Mouse (Mus musculus) MEL (cell line): ENCODE results near the gene Eif4ebp2.

Experiments
- CHD1 ChIP-seq: IDR thresholded peaks from 2 replicates; pipeline ENCODE4 v1.6.1; 2012; ENCODE audit warnings: low read depth, mild to moderate bottlenecking, inconsistent platforms, low read length, improper control_type of control experiment
- CTCF ChIP-seq, 3 experiments: IDR thresholded peaks in 2 of 3; conservative IDR thresholded peaks in 1 of 3; 2 replicates each; pipeline ENCODE4 v1.5.1; 2011 to 2012; ENCODE audit warnings: low read length in 3 of 3, low read depth in 2 of 3, mild to moderate bottlenecking in 2 of 3, improper control_type of control experiment in 1 of 3, inconsistent platforms in 1 of 3, mixed read lengths in 1 of 3, moderate library complexity in 1 of 3; ENCODE audit not compliant: control insufficient read depth in 1 of 3, insufficient read depth in 1 of 3, poor library complexity in 1 of 3, severe bottlenecking in 1 of 3
- EP300 ChIP-seq, 2 experiments: IDR thresholded peaks; 2 replicates each; pipeline ENCODE4 v1.6.1; 2011; ENCODE audit warnings: improper control_type of control experiment in 2 of 2, low read length in 2 of 2, low read depth in 1 of 2, mild to moderate bottlenecking in 1 of 2
- GATA1 ChIP-seq: IDR thresholded peaks from 2 replicates; pipeline ENCODE4 v1.6.1; 2011; ENCODE audit warnings: low read depth, low read length, improper control_type of control experiment
- MAX ChIP-seq: IDR thresholded peaks from 2 replicates; pipeline ENCODE4 v1.6.1; 2011; ENCODE audit warnings: low read length, improper control_type of control experiment
- MEF2A ChIP-seq: IDR thresholded peaks from 2 replicates; pipeline ENCODE4 v1.6.1; 2014; ENCODE audit warnings: low read depth, mild to moderate bottlenecking, inconsistent platforms, low read length, improper control_type of control experiment; ENCODE audit not compliant: poor library complexity, insufficient replicate concordance, severe bottlenecking; ENCODE audit errors: extremely low read depth
- RAD21 ChIP-seq: IDR thresholded peaks from 2 replicates; pipeline ENCODE4 v1.6.1; 2011; ENCODE audit warnings: mild to moderate bottlenecking, low read depth, low read length, improper control_type of control experiment
- SMC3 ChIP-seq: IDR thresholded peaks from 2 replicates; pipeline ENCODE4 v1.6.1; 2011; ENCODE audit warnings: low read depth, low read length, improper control_type of control experiment
- TAL1 ChIP-seq: IDR thresholded peaks from 2 replicates; pipeline ENCODE4 v1.6.1; 2012; ENCODE audit warnings: mild to moderate bottlenecking, inconsistent platforms, low read length, moderate library complexity, mixed read lengths
- TCF12 ChIP-seq: IDR thresholded peaks from 2 replicates; pipeline ENCODE4 v1.6.1; 2014; ENCODE audit warnings: low read depth, mild to moderate bottlenecking, inconsistent platforms, low read length, improper control_type of control experiment, moderate library complexity

GRCm38 (mm10) chr10:61383715-61384047 is 68.8 kb downstream of the Eif4ebp2 start:
- TF ChIP-seq MAX (no peak), TCF12 (no peak), CHD1 (no peak), GATA1 (no peak), SMC3 (no peak), RAD21 (no peak), CTCF (IDR thresholded peaks at IDR 0.05 in 2 of 3, conservative IDR thresholded peaks at IDR 0.05 in 1 of 3; ENCODE audit: control insufficient read depth in 1 of 3, insufficient read depth in 1 of 3, low read depth in 2 of 3, low read length in 3 of 3, poor library complexity in 1 of 3, severe bottlenecking in 1 of 3) (no peak), MEF2A (no peak), TAL1 (no peak), EP300 (IDR thresholded peaks at IDR 0.05; ENCODE audit: low read depth in 1 of 2, low read length in 2 of 2) (no peak)
